Mouse (Mus musculus): ENCODE results near the gene Vac14.

The Vac14 gene

DNA sequence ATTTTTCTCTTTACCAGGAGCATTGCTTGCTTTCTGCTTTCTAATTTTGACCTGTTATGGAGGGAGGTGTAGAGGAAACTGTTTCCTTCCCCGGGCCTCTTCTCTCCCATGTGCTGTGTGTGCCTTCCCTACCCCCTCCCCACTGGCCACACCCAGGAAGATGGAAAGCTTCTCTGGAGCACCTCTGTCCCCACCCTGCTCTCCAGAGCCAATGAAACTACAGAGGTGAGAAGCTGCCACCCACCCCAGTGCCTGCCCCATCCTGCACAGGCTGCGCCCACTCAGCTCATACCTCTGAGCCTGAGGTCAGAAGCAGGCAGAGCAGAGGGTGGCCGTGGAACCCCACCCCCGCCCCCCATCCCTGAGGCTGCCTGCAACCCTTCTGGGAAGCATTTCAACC, 136.3 kb downstream of the Vac14 start:
- DNase-seq: no peak

GRCm38 (mm10) chr8:110755511-110756170, 137.3 kb downstream of the Vac14 start:
- no peak for DNase-seq

DNA sequence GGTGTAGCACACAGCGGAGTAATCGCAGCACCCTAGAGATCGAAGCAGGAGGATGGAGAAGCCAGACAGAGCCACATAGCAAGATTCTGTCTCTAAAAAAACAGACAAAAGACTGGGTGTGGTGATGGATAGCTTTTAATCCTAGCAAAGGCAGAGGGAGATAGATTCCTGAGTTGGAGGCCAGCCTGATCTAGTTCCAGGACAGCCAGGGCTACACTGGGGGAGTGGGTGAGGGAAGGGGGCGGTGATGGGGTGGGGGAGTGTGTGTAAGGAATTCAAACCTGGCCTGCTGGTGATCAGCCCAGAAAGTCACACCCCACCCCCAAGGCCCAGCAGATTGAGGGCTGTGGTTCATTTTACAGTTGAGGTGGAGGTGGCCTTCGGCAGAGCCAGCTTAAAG, 137.8 kb downstream of the Vac14 start:
- no peak for DNase-seq

DNA sequence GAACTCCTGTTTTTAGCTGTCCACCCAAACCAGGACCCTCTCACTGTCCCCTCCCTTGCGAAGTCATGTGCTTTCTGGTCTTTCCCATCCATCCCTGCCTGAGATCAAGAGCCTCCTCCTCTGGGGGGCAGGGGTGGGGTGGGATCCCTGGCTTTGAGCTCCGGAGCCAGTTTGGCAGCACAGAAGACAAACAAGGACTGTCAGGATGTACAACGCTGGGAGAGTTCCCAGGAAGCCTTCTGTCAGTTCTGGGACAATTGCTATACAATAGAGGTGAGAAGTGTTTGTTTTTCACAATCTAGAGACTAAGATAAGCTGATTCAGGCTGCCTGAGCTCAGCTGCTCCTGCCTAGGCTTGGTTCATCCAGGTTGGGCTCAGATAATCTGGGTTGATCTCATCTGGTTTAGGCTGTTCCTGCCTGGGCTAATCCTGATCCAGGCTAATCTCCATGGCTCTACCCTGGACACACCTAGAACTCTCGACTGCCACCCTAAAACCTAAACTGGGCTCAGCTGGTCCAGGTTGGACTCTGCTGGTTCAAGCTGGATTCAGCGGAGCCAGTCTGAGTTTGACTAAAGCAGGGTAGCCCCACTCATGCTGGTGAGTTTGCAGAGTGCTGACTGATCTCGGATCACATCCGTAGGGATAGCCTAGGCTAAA, 142.0 kb downstream of the Vac14 start:
- peak in 1 of 2 experiments; percentile 24 for DNase-seq

DNA sequence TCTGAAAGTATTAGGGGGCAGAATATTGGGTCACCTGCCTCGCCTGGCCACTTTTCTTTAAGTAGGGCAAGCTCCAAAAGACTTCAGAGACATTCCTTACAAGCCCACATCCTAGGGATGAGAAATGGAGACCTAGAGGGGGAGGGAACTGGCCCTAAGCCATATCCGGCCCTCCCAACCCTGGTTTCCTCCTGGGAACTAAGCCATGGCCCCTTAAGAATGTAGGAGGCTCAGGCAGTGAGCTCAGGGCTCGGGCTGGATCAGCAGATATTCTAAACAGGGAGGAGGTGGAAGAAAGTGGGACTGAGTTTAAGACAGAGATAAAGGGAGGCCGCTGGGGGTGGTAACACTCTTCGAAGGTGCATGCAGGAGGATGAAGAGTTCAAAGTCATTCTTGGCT, 142.8 kb downstream of the Vac14 start:
- peak; percentile 85 to 87 for DNase-seq

DNA sequence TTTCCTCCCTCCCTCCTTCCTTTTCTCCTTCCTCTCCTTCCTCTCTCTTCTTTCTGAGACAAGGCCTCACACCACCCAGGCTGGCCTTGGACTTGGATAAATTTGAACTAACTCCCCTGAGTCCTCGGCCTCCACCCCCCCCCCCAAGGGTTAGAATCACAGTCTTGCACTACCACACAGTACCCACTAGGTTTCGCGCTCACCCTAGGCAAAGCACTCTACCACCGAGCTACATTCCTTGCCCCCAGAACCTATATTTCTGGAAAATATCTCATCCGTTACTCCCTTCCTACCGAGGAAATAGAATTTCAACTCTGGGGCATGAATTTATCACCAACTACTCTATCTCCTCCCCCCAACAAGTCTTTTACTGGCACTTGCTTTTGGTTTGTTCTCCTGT, 143.6 kb downstream of the Vac14 start:
- DNase-seq: peak in 1 of 2 experiments; percentile 33

GRCm38 (mm10) chr8:110764671-110765070, 146.3 kb downstream of the Vac14 start:
- DNase-seq: no peak

DNA sequence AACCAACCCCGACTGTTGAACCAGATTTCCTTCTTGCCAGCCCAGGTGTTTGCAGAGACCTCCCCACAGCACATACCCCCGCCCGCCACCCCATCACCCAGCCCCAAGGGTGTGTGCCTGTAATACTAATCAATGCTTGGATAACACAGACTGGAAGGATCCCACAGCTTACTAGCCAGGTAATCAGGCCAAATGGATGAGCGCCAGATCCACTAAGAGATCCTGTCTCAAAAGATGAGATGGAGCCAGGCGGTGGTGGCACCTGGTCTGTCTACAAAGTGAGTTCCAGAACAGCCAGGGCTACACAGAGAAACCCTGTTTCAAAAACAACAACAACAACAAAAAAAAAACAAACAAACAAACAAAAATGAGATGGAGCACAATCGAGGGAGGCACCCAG, 148.9 kb downstream of the Vac14 start:
- no peak for DNase-seq
